ENCODE assay signal across 8 mouse cellular contexts in genomic region chr13:100669291-100670022, GRCm38 (mm10). TPM values are rescaled to one million over a fixed set of nuclear protein-coding genes. Genes with fewer than 3 reads are reported as not detected.
A peak's percentile ranks its signal among the peaks of the same experiment; 100 is the strongest.
DNase-seq lines count a peak whose midpoint lies in the region; ATAC-seq lines count a peak whose summit lies in the region.

Ccdc125 (plus strand) TSS chr13:100669717.

- DNase-seq in cerebellum, postnatal 25 days: peak; percentile 12 to 30
- DNase-seq in embryo, embryonic 11.5 days (ENCODE audit: low read depth, low spot score): peak; percentile 27
- peak; percentile 23 to 34 for DNase-seq in heart, postnatal 14 days
- peak; percentile 63 to 74 for DNase-seq in kidney, postnatal 4 days
- DNase-seq in spleen, postnatal 36 days (ENCODE audit: low spot score in 2 of 2): peak; percentile 10 to 31
- no peak for DNase-seq in right cerebral cortex, adult 18-20 months

- intact Hi-C loops in heart, postnatal 14 days (cut with DNase I): no loop called here

- ATAC-seq in cerebellum, adult (ENCODE audit: insufficient number of reproducible peaks, low FRiP score, low TSS enrichment): no peak
- peak; percentile 64 for ATAC-seq in megakaryocyte progenitor cell, adult 5-6 weeks (replicated peaks; ENCODE audit: poor library complexity)

RNA-seq across cellular contexts. Expression of gene Ccdc125, which starts in this region (rescaled TPM):
- under 1 TPM; 0.66 to 0.96 TPM for total RNA-seq in heart, postnatal 14 days (2021)
- 24.0 and 28.2 TPM in 2 replicates for total RNA-seq in megakaryocyte progenitor cell, adult 5-6 weeks (2015)
- total RNA-seq in megakaryocyte progenitor cell, adult 5-6 weeks (2017): 48.0 and 48.1 TPM in 2 replicates

Comparison
In these comparisons a context has a peak if more than half of its experiments do, and no peak if none do; other contexts are left out.
1. RNA of gene Ccdc125 (total RNA-seq): 24.0 to 48.1 TPM in megakaryocyte progenitor cell, adult 5-6 weeks; 0.66 to 0.96 TPM in heart, postnatal 14 days; every median in the first group is over 10 times any median in the second.
2. Peak in DNase-seq in heart, postnatal 14 days; RNA of the gene not detected or under 1 TPM.